Comparison of ENCODE assay signal across 18 mouse cellular contexts in the genomic region with DNA sequence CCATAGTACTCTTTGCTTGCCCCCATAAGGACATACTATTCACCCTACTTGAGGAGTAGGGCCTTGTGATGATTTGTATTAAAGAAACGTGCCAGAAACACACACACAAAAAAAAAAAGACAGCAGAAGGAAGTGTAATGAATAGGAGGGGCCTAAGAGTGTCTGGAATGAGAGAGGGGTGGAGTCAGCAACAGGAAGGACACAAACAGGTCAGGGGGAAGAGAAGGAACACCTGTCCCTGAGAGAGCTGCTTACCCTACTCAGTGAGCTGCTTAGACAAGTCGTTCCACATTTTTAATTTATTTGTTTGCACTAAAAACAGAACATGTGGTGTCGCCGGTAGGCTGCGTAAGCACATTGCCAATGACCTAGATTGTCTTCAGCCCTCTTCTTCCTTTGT.
A peak's percentile ranks its signal among the peaks of the same experiment; 100 is the strongest.
DNase-seq lines count a peak whose midpoint lies in the region; ATAC-seq and TF ChIP-seq lines count a peak whose summit lies in the region.
"Had no signal": no experiment of that assay in that cellular context is flagged by ENCODE, and none has a peak within 500 bp of the region (broad histone marks: within the 10 kb centered on the region; RNA-seq: fewer than 3 reads in every experiment).

No protein-coding gene starts in this region.

- DNase-seq in stomach, postnatal 0 days (ENCODE audit: low spot score) = no peak
- DNase-seq in A20 (ENCODE audit: low read depth, low spot score) = peak; percentile 9
- no peak for DNase-seq in lung, postnatal 4 days
- no peak for DNase-seq in heart, postnatal 25 days (ENCODE audit: low spot score)
- DNase-seq: adrenal gland, adult 2 months; adrenal gland, postnatal 10 days; adrenal gland, postnatal 25 days; cerebellum, adult 11 months; cerebellum, adult 18-20 months; cerebellum, adult 8-10 months; cerebellum, adult 9-11 months; cerebellum, postnatal 14 days; forebrain, postnatal 0 days had no signal

- TF ChIP-seq CTCF in stomach, postnatal 0 days (IDR thresholded peaks at IDR 0.05; ENCODE audit: low read depth) = no peak

- H3K36me3 ChIP-seq in stomach, embryonic 14.5 days (ENCODE audit: control insufficient read depth, insufficient read depth, low read length) = no peaks in the 10 kb centered on the region
- H3K36me3 ChIP-seq in stomach, postnatal 0 days (ENCODE audit: control insufficient read depth, insufficient read depth, low read length) = no peaks in the 10 kb centered on the region
- H3K36me3 ChIP-seq: embryonic facial prominence, embryonic 10.5 days; embryonic facial prominence, embryonic 12.5 days; forebrain, embryonic 15.5 days had no signal

- no peaks in the 10 kb centered on the region for H3K27me3 ChIP-seq in stomach, embryonic 14.5 days (ENCODE audit: control insufficient read depth, insufficient read depth, low read length)
- H3K27me3 ChIP-seq in stomach, postnatal 0 days (ENCODE audit: control insufficient read depth, insufficient read depth, low read length) = no peaks in the 10 kb centered on the region
- H3K27me3 ChIP-seq: embryonic facial prominence, embryonic 12.5 days; forebrain, embryonic 13.5 days; forebrain, embryonic 15.5 days had no signal

- H3K27ac ChIP-seq in stomach, embryonic 14.5 days (ENCODE audit: low read length) = no peak overlapping the region
- no peak overlapping the region for H3K27ac ChIP-seq in stomach, postnatal 0 days (replicated peaks)
- H3K27ac ChIP-seq: embryonic facial prominence, embryonic 10.5 days; embryonic facial prominence, embryonic 12.5 days; forebrain, embryonic 13.5 days; forebrain, embryonic 15.5 days had no signal

- ATAC-seq in stomach, embryonic 14.5 days (ENCODE audit: insufficient number of reproducible peaks, insufficient read depth, low FRiP score, low read depth) = 0 out of 2 replicates have a peak, but pooled peaks have one; percentile 46
- ATAC-seq in stomach, postnatal 0 days (ENCODE audit: low FRiP score, low TSS enrichment) = no peak
- ATAC-seq: forebrain, embryonic 13.5 days; forebrain, embryonic 15.5 days; forebrain, postnatal 0 days had no signal

- H3K9ac ChIP-seq in stomach, embryonic 14.5 days (replicated peaks; ENCODE audit: low read depth, low read length) = no peak overlapping the region
- no peak overlapping the region for H3K9ac ChIP-seq in stomach, postnatal 0 days (ENCODE audit: low read length)
- H3K9ac ChIP-seq: embryonic facial prominence, embryonic 12.5 days; forebrain, embryonic 13.5 days; forebrain, embryonic 15.5 days; forebrain, postnatal 0 days had no signal

- intact Hi-C loops in heart, postnatal 25 days (cut with DNase I) = no loop called here

- H3K4me3 ChIP-seq in stomach, embryonic 14.5 days (ENCODE audit: low read depth, low read length) = no peak overlapping the region
- no peak overlapping the region for H3K4me3 ChIP-seq in stomach, postnatal 0 days (ENCODE audit: low read depth, low read length)
- H3K4me3 ChIP-seq: embryonic facial prominence, embryonic 10.5 days; embryonic facial prominence, embryonic 12.5 days; forebrain, embryonic 13.5 days; forebrain, embryonic 15.5 days had no signal

- no peaks in the 10 kb centered on the region for H3K9me3 ChIP-seq in stomach, embryonic 14.5 days (ENCODE audit: control insufficient read depth, low read depth, low read length)
- H3K9me3 ChIP-seq in stomach, postnatal 0 days (ENCODE audit: control insufficient read depth, low read length) = no peaks in the 10 kb centered on the region
- H3K9me3 ChIP-seq: embryonic facial prominence, embryonic 10.5 days; embryonic facial prominence, embryonic 12.5 days; forebrain, embryonic 13.5 days; forebrain, embryonic 15.5 days had no signal

- no peak for TF ChIP-seq EP300 in stomach, postnatal 0 days (optimal IDR thresholded peaks at IDR 0.05)

- peaks cover under 1% of the 10 kb centered on the region; the same call in 1 of the 2 replicates for H3K4me1 ChIP-seq in stomach, embryonic 14.5 days (ENCODE audit: control insufficient read depth, insufficient read depth, low read length)
- no peaks in the 10 kb centered on the region for H3K4me1 ChIP-seq in stomach, postnatal 0 days (replicated peaks; ENCODE audit: control insufficient read depth, insufficient read depth)
- H3K4me1 ChIP-seq: forebrain, embryonic 13.5 days; forebrain, embryonic 15.5 days had no signal

- no peak overlapping the region for H3K4me2 ChIP-seq in stomach, embryonic 14.5 days (replicated peaks; ENCODE audit: low read depth, low read length)
- no peak overlapping the region for H3K4me2 ChIP-seq in stomach, postnatal 0 days (replicated peaks; ENCODE audit: low read depth)
- H3K4me2 ChIP-seq: embryonic facial prominence, embryonic 12.5 days; forebrain, embryonic 13.5 days; forebrain, embryonic 15.5 days had no signal

- WGBS in stomach, embryonic 14.5 days = 67% methylated on average over 5 of the region's 5 CpGs
- 55% methylated on average over 5 of the region's 5 CpGs for WGBS in stomach, postnatal 0 days
